Mouse (Mus musculus): ENCODE data around the gene Atp5g2.

The Atp5g2 gene

DNA sequence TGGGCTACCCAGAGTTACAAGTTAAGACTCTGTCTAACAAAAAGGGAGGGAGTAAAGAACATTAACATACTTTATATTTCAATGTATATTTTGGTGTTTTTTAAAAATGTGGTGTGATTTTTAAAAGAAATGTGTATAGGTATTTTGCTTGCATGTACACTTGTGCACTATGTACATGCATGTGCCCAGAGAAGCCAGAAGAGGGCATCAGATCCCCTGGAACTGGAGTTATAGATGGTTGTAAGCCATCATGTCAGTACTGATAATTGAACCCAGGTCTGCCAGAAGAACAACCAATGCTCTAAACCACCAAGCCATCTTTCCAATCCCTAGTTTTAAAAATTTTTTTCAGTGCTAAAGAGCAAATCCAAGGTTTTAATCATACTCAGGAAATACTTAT lies 59.2 kb downstream of the Atp5g2 start:
- no peak for ATAC-seq (ENCODE audit: insufficient number of reproducible peaks, low FRiP score, low TSS enrichment)

Measured in cerebellum, adult (tissue).